Mouse (Mus musculus): ENCODE data around the gene Dpm1. TPM values are rescaled to one million over a fixed set of nuclear protein-coding genes. Genes with fewer than 3 reads are reported as not detected.

The Dpm1 gene
- 48.3 TPM for polyA plus RNA-seq (2015; fragmentation: Illumina TruSeq; extraction: RNeasy Lipid Tissue Mini Kit (QIAGEN cat#74804); ENCODE audit: low read depth, low replicate concordance)

DNA sequence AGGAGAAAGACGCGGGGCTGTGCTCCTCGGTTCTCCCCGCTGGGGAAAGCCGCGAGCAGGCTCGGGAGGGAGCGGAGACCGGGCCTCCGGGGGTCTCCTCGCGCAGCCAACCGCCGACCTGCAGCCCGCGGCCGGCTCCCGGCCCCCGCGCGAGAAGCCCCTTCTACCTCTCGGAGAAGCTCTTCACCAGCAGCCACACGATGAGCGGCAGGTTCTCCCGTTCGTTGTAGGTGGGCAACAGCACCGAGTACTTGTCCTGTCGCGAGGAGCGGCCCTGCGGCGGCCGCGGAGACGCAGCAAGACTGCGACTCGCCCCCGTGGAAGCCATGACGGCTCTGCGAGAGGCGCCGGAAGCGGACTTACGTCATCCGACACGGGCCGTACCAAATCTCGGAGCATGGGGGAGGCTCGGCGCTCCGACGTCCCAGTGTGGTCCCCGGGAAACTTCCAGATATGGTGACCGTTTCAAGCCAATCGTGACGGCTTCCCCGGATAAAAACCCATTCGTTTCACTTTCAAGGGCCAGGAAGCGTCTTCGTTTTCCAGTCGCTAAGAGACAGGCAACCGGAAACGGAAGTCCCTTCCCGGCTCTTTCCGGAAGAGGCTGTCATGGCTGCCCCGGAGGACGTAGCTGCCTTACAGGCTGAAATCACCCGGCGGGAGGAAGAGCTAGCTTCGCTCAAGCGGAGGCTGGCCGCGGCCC is at the start of gene Dpm1, which contains the start of the genes Gm20716 and Mocs3:
TSS of gene Dpm1 (minus strand) at position 566 of the 703 bp plus-strand sequence.
TSS of gene Gm20716 (minus strand) at position 339 of the 703 bp plus-strand sequence.
TSS of gene Mocs3 (plus strand) at position 597 of the 703 bp plus-strand sequence.

DNA sequence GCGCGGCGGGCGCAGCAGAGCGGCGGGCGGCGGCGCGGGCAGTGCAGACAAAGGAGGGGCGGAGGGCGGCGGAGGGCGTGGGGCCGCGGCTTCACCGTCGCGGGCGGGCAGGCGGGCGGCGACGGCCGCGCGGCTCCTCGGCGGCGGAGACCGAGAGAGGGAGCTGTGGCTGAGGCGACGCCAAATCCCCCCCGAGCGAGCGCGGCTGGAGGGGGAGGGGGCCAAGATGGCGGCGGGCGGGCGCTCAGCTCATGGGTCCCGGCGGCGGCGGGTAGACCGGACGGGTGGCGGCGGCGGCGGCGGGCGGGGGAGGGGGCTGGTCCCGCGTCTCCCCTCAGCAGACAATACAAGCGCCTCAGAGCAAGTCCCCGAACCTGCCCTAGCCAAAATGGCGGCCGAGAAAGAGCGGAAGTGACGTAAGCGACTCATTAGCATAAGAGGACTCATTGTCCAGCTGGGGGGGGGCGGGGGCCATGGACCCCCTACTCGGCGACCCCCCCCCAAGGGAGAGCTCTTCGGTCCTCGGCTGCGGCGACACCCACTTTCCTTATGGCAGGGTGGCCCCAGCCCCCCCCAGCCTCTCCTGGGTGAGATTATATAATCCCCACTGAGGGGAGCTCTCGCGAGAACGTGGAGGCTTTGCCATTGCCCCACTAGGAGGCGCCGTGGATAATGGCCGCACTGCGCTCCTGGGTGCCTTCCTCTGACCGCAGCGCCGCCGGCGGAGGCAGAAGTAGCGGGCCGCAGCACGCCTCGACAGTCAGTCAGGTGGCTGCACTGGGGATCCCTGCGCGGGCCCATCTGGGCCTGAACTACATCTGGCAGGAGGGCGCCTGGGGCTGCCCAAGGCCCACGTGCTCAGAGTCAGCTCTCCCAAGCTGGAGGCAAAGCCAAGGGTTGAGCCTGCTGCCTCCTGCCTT is 23.4 kb downstream of the Dpm1 start, which contains the start of gene Adnp:
TSS of gene Adnp (minus strand) at position 388 of the 920 bp plus-strand sequence.

Other genes starting within 250 kb of the Dpm1 start
- gene Ripor3, start 220.0 kb downstream of the Dpm1 start, polyA plus RNA-seq (2015; fragmentation: Illumina TruSeq; extraction: RNeasy Lipid Tissue Mini Kit (QIAGEN cat#74804); ENCODE audit: low read depth, low replicate concordance): 0.16 TPM
- 3.2 TPM for gene Pard6b, start 149.6 kb downstream of the Dpm1 start, polyA plus RNA-seq (2015; fragmentation: Illumina TruSeq; extraction: RNeasy Lipid Tissue Mini Kit (QIAGEN cat#74804); ENCODE audit: low read depth, low replicate concordance)
- 10.4 TPM for gene Adnp, start 23.5 kb downstream of the Dpm1 start, polyA plus RNA-seq (2015; fragmentation: Illumina TruSeq; extraction: RNeasy Lipid Tissue Mini Kit (QIAGEN cat#74804); ENCODE audit: low read depth, low replicate concordance)
- gene Gm20716, start 227 bp downstream of the Dpm1 start, polyA plus RNA-seq (2015; fragmentation: Illumina TruSeq; extraction: RNeasy Lipid Tissue Mini Kit (QIAGEN cat#74804); ENCODE audit: low read depth, low replicate concordance): 63.4 TPM
- 8.2 TPM for gene Mocs3, start within 50 bp of the Dpm1 start, polyA plus RNA-seq (2015; fragmentation: Illumina TruSeq; extraction: RNeasy Lipid Tissue Mini Kit (QIAGEN cat#74804); ENCODE audit: low read depth, low replicate concordance)
- 14.9 TPM for gene Kcng1, start 51.1 kb upstream of the Dpm1 start, polyA plus RNA-seq (2015; fragmentation: Illumina TruSeq; extraction: RNeasy Lipid Tissue Mini Kit (QIAGEN cat#74804); ENCODE audit: low read depth, low replicate concordance)

Data from brain, adult 10 weeks (tissue).